Mouse (Mus musculus): ENCODE data around the gene Fryl. TPM values are rescaled to one million over a fixed set of nuclear protein-coding genes. Genes with fewer than 3 reads are reported as not detected.
A peak's percentile ranks its signal among the peaks of the same experiment; 100 is the strongest.

Fryl gene
- polyA plus RNA-seq, 1 experiment from 2014 or later, result 30.8 TPM

GRCm38 (mm10) chr5:73236894-73237334, 19.5 kb downstream of the Fryl start:
- no peak overlapping the region for H3K9ac ChIP-seq
- H3K4me2 ChIP-seq (replicated peaks), result no peak overlapping the region
- H3K27ac ChIP-seq (replicated peaks), result no peak overlapping the region
- H3K36me3 ChIP-seq, result no peaks in the 10 kb centered on the region
- H3K4me1 ChIP-seq, result peaks cover 29% of the 10 kb centered on the region
- no peaks in the 10 kb centered on the region for H3K9me3 ChIP-seq (replicated peaks)
- no peaks in the 10 kb centered on the region for H3K27me3 ChIP-seq
- H3K4me3 ChIP-seq (replicated peaks), result no peak overlapping the region
- no peak for ATAC-seq (ENCODE audit: insufficient number of reproducible peaks, low FRiP score, low TSS enrichment, low read depth)
- WGBS, result 36% methylated on average over 6 of the region's 6 CpGs

GRCm38 (mm10) chr5:73235201-73235600, 21.2 kb downstream of the Fryl start:
- H3K27ac ChIP-seq (replicated peaks), result no peak overlapping the region
- no peak overlapping the region for H3K9ac ChIP-seq
- no peak overlapping the region for H3K4me3 ChIP-seq (replicated peaks)
- H3K27me3 ChIP-seq, result no peaks in the 10 kb centered on the region
- no peaks in the 10 kb centered on the region for H3K36me3 ChIP-seq
- H3K4me2 ChIP-seq (replicated peaks), result no peak overlapping the region
- no peak for ATAC-seq (ENCODE audit: insufficient number of reproducible peaks, low FRiP score, low TSS enrichment, low read depth)
- peaks cover 23% of the 10 kb centered on the region for H3K4me1 ChIP-seq
- no peaks in the 10 kb centered on the region for H3K9me3 ChIP-seq (replicated peaks)
- 61% methylated on average over 5 of the region's 5 CpGs for WGBS

GRCm38 (mm10) chr5:73233018-73233881, 23.2 kb downstream of the Fryl start:
- H3K9ac ChIP-seq, result no peak overlapping the region
- no peaks in the 10 kb centered on the region for H3K36me3 ChIP-seq
- H3K9me3 ChIP-seq (replicated peaks), result no peaks in the 10 kb centered on the region
- no peak overlapping the region for H3K4me3 ChIP-seq (replicated peaks)
- WGBS, result 78% methylated on average over 17 of the region's 17 CpGs
- ATAC-seq (ENCODE audit: insufficient number of reproducible peaks, low FRiP score, low TSS enrichment, low read depth), result no peak
- peaks cover 29% of the 10 kb centered on the region for H3K4me1 ChIP-seq
- no peak overlapping the region for H3K4me2 ChIP-seq (replicated peaks)
- no peak overlapping the region; the same call in 1 of the 2 replicates for H3K27ac ChIP-seq (replicated peaks)
- H3K27me3 ChIP-seq, result no peaks in the 10 kb centered on the region

- H3K36me3 ChIP-seq, result no peaks in the 10 kb centered on the region
- no peak overlapping the region for H3K9ac ChIP-seq
- no peaks in the 10 kb centered on the region for H3K9me3 ChIP-seq (replicated peaks)
- H3K27ac ChIP-seq (replicated peaks), result no peak overlapping the region
- H3K27me3 ChIP-seq, result no peaks in the 10 kb centered on the region
- no peak overlapping the region for H3K4me3 ChIP-seq (replicated peaks)
- no peak for ATAC-seq (ENCODE audit: insufficient number of reproducible peaks, low FRiP score, low TSS enrichment, low read depth)
- 33% methylated on average over 9 of the region's 9 CpGs for WGBS
- H3K4me2 ChIP-seq (replicated peaks), result no peak overlapping the region
- peaks cover 30% of the 10 kb centered on the region for H3K4me1 ChIP-seq
These were observed 24.2 kb downstream of the Fryl start for GRCm38 (mm10) chr5:73232267-73232666.

- Histone ChIP-seq H3K4me2 (replicated peaks) (no peak overlapping the region), H3K36me3 (no peaks in the 10 kb centered on the region), H3K27ac (replicated peaks) (no peak overlapping the region), H3K4me1 (peaks cover 26% of the 10 kb centered on the region), H3K9ac (no peak overlapping the region), H3K4me3 (replicated peaks) (no peak overlapping the region), H3K9me3 (replicated peaks) (no peaks in the 10 kb centered on the region), H3K27me3 (no peaks in the 10 kb centered on the region)
- ATAC-seq (ENCODE audit: insufficient number of reproducible peaks, low FRiP score, low TSS enrichment, low read depth), result no peak
- WGBS, result 32% methylated on average over 6 of the region's 6 CpGs
These were observed 24.6 kb downstream of the Fryl start for GRCm38 (mm10) chr5:73231835-73232234.

- Histone ChIP-seq H3K27me3 (no peaks in the 10 kb centered on the region), H3K4me1 (peaks cover 25% of the 10 kb centered on the region), H3K9me3 (replicated peaks) (no peaks in the 10 kb centered on the region), H3K36me3 (no peaks in the 10 kb centered on the region), H3K4me2 (replicated peaks) (no peak overlapping the region), H3K4me3 (replicated peaks) (no peak overlapping the region), H3K27ac (replicated peaks) (0 out of 2 replicates have a peak overlapping the region, but pooled peaks have one; percentile 28), H3K9ac (no peak overlapping the region)
- ATAC-seq (ENCODE audit: insufficient number of reproducible peaks, low FRiP score, low TSS enrichment, low read depth), result no peak
- WGBS, result 48% methylated on average over 4 of the region's 4 CpGs
These were observed 26.2 kb downstream of the Fryl start for GRCm38 (mm10) chr5:73230171-73230570.

GRCm38 (mm10) chr5:73229467-73229866, 27.0 kb downstream of the Fryl start:
- Histone ChIP-seq H3K4me2 (replicated peaks) (no peak overlapping the region), H3K4me1 (peaks cover 25% of the 10 kb centered on the region), H3K9me3 (replicated peaks) (no peaks in the 10 kb centered on the region), H3K27me3 (no peaks in the 10 kb centered on the region), H3K36me3 (no peaks in the 10 kb centered on the region), H3K9ac (no peak overlapping the region), H3K4me3 (replicated peaks) (no peak overlapping the region), H3K27ac (replicated peaks) (no peak overlapping the region)
- ATAC-seq (ENCODE audit: insufficient number of reproducible peaks, low FRiP score, low TSS enrichment, low read depth), result no peak
- 69% methylated on average over 6 of the region's 6 CpGs for whole genome bisulfite sequencing

- no peak for ATAC-seq (ENCODE audit: insufficient number of reproducible peaks, low FRiP score, low TSS enrichment, low read depth)
- Histone ChIP-seq H3K4me3 (replicated peaks) (no peak overlapping the region), H3K9me3 (replicated peaks) (no peaks in the 10 kb centered on the region), H3K27ac (replicated peaks) (no peak overlapping the region), H3K4me1 (peaks cover 25% of the 10 kb centered on the region), H3K36me3 (no peaks in the 10 kb centered on the region), H3K27me3 (no peaks in the 10 kb centered on the region), H3K4me2 (replicated peaks) (no peak overlapping the region), H3K9ac (no peak overlapping the region)
- 75% methylated on average over 12 of the region's 12 CpGs for WGBS
These were observed 27.9 kb downstream of the Fryl start for GRCm38 (mm10) chr5:73228291-73229049.

GRCm38 (mm10) chr5:73227518-73228101, 28.8 kb downstream of the Fryl start:
- no peak overlapping the region for H3K9ac ChIP-seq
- no peaks in the 10 kb centered on the region for H3K36me3 ChIP-seq
- H3K27me3 ChIP-seq, result no peaks in the 10 kb centered on the region
- peaks cover 19% of the 10 kb centered on the region for H3K4me1 ChIP-seq
- 72% methylated on average over 11 of the region's 11 CpGs for WGBS
- no peak overlapping the region for H3K27ac ChIP-seq (replicated peaks)
- no peaks in the 10 kb centered on the region for H3K9me3 ChIP-seq (replicated peaks)
- no peak overlapping the region for H3K4me3 ChIP-seq (replicated peaks)
- H3K4me2 ChIP-seq (replicated peaks), result no peak overlapping the region
- ATAC-seq (ENCODE audit: insufficient number of reproducible peaks, low FRiP score, low TSS enrichment, low read depth), result no peak

GRCm38 (mm10) chr5:73223065-73223464, 33.4 kb downstream of the Fryl start:
- 39% methylated on average over 6 of the region's 6 CpGs for WGBS
- no peaks in the 10 kb centered on the region for H3K9me3 ChIP-seq (replicated peaks)
- H3K4me2 ChIP-seq (replicated peaks), result no peak overlapping the region
- ATAC-seq (ENCODE audit: insufficient number of reproducible peaks, low FRiP score, low TSS enrichment, low read depth), result peak; percentile 69
- H3K27me3 ChIP-seq, result no peaks in the 10 kb centered on the region
- H3K4me3 ChIP-seq (replicated peaks), result no peak overlapping the region
- peaks cover 13% of the 10 kb centered on the region; the same call in 1 of the 2 replicates for H3K36me3 ChIP-seq
- peaks cover 8% of the 10 kb centered on the region; the same call in 1 of the 2 replicates for H3K4me1 ChIP-seq
- no peak overlapping the region for H3K9ac ChIP-seq
- H3K27ac ChIP-seq (replicated peaks), result no peak overlapping the region

GRCm38 (mm10) chr5:73222397-73222796, 34.0 kb downstream of the Fryl start:
- ATAC-seq (ENCODE audit: insufficient number of reproducible peaks, low FRiP score, low TSS enrichment, low read depth), result no peak
- WGBS, result 42% methylated on average over 6 of the region's 6 CpGs

More at GRCm38 (mm10) chr5:73222397-73222796, 34.0 kb downstream of the Fryl start:
- Histone ChIP-seq H3K9me3 (replicated peaks) (no peaks in the 10 kb centered on the region), H3K4me1 (peaks cover 8% of the 10 kb centered on the region; the same call in 1 of the 2 replicates), H3K36me3 (peaks cover 13% of the 10 kb centered on the region; the same call in 1 of the 2 replicates), H3K4me3 (replicated peaks) (no peak overlapping the region), H3K9ac (no peak overlapping the region), H3K27ac (replicated peaks) (no peak overlapping the region), H3K27me3 (no peaks in the 10 kb centered on the region), H3K4me2 (replicated peaks) (no peak overlapping the region)

Data from embryonic facial prominence, embryonic 15.5 days (tissue).